Mouse (Mus musculus) erythroblast, embryonic 14.5 days (primary cell): ENCODE results near the gene Slc25a42. TPM values are rescaled to one million over a fixed set of nuclear protein-coding genes. Genes with fewer than 3 reads are reported as not detected.
A peak's percentile ranks its signal among the peaks of the same experiment; 100 is the strongest.

Experiments
- H3K27me3 ChIP-seq: 2 replicates; pipeline ENCODE4 v1.6.1; 2012; ENCODE audit warnings: inconsistent platforms; ENCODE audit not compliant: control insufficient read depth
- H3K36me3 ChIP-seq: 2 replicates; pipeline ENCODE4 v1.6.1; 2012; ENCODE audit warnings: mild to moderate bottlenecking, inconsistent platforms; ENCODE audit not compliant: control insufficient read depth
- H3K4me1 ChIP-seq: 2 replicates; pipeline ENCODE4 v1.6.1; 2012; ENCODE audit warnings: inconsistent platforms; ENCODE audit not compliant: control insufficient read depth
- H3K4me3 ChIP-seq: replicated peaks from 2 replicates; pipeline ENCODE3; 2012; ENCODE audit warnings: moderate library complexity, mild to moderate bottlenecking, inconsistent platforms
- H3K9me3 ChIP-seq: 2 replicates; pipeline ENCODE4 v1.6.1; 2012; ENCODE audit warnings: low read length, inconsistent platforms, mixed read lengths; ENCODE audit not compliant: control insufficient read depth
- GATA1 ChIP-seq: IDR thresholded peaks from 2 replicates; pipeline ENCODE4 v1.6.1; 2012; ENCODE audit warnings: low read length, inconsistent platforms, mixed read lengths
- TAL1 ChIP-seq: IDR thresholded peaks from 3 replicates; pipeline ENCODE4 v1.6.1; 2012; ENCODE audit warnings: low read length, inconsistent platforms, mixed read lengths
- polyA plus RNA-seq: library from polyadenylated mRNA; stranded (reverse); fragments of >175 nt; gene quantifications from 2 replicates; pipeline ENCODE4 v1.2.3, GENCODE M21; 2012

Gene Slc25a42
- polyA plus RNA-seq, 1 experiment: 2.9 TPM

DNA sequence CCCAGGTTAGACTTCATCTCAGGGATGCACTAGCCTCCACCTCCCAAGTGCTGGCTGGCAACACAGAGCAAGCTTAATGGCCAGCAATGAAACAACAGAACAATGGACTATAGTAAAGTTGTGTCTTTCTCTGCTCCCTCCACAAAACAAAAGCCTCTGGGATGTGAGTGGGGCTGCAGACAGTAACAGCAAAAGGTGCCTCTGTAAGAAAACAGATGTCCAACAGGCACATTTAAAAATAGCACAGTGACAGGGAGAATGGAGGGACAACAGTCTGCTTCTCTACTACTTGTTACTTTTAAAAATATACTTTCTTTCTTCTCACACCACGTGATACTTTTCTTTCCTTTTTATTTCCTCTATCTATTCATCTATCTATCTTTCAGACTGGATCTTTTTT lies 7.3 kb downstream of the Slc25a42 start:
- H3K36me3 ChIP-seq: peaks cover 64% of the 10 kb centered on the region
- H3K4me1 ChIP-seq: peaks cover 84% of the 10 kb centered on the region
- no peaks in the 10 kb centered on the region for H3K27me3 ChIP-seq
- no peak overlapping the region for H3K4me3 ChIP-seq
- no peaks in the 10 kb centered on the region for H3K9me3 ChIP-seq
- TF ChIP-seq GATA1: no peak
- TF ChIP-seq TAL1: no peak

GRCm38 (mm10) chr8:70203072-70203471 lies 9.0 kb downstream of the Slc25a42 start:
- H3K36me3 ChIP-seq: peaks cover 70% of the 10 kb centered on the region
- H3K27me3 ChIP-seq: no peaks in the 10 kb centered on the region
- H3K9me3 ChIP-seq: no peaks in the 10 kb centered on the region
- H3K4me3 ChIP-seq: no peak overlapping the region
- peaks cover 81% of the 10 kb centered on the region for H3K4me1 ChIP-seq
- TF ChIP-seq GATA1 (no peak), TAL1 (no peak)

GRCm38 (mm10) chr8:70201417-70201816 lies 10.7 kb downstream of the Slc25a42 start:
- no peaks in the 10 kb centered on the region for H3K27me3 ChIP-seq
- TF ChIP-seq GATA1 (peak; percentile 92), TAL1 (peak; percentile 93)
- peak overlapping the region; percentile 53 for H3K4me3 ChIP-seq
- H3K4me1 ChIP-seq: peaks cover 76% of the 10 kb centered on the region
- H3K9me3 ChIP-seq: no peaks in the 10 kb centered on the region
- peaks cover 66% of the 10 kb centered on the region for H3K36me3 ChIP-seq

DNA sequence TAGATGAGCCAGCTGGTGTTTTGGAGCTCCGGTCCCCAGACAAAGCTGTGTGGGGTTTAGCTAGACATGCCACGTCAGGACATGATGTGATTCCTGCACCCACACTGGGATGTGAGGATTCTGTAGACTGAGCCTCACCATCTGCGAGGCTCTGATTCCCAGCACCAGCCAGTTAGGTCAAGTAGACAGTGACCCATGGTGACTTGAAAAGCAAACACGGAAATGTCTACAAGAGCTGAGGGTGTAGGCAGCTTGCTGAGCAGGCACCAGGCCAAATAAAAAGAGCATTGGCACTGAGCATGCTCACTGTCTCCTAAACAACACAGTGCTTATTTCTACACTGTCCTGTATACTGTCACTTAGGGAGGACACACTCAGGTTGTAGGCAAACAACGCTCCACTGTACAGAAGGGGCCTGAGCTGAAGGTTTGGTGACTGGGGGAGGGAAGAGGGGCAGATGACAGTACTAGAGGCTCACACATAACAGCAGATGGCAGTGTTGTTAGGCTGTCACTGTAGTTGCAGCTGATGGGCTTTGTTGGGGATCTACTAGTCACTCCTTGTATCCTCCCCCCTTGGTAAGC lies 11.9 kb downstream of the Slc25a42 start:
- Histone ChIP-seq H3K4me1 (peaks cover 82% of the 10 kb centered on the region), H3K9me3 (no peaks in the 10 kb centered on the region), H3K27me3 (no peaks in the 10 kb centered on the region), H3K4me3 (peak overlapping the region; percentile 26), H3K36me3 (peaks cover 73% of the 10 kb centered on the region)
- no peak for TF ChIP-seq TAL1
- no peak for TF ChIP-seq GATA1

DNA sequence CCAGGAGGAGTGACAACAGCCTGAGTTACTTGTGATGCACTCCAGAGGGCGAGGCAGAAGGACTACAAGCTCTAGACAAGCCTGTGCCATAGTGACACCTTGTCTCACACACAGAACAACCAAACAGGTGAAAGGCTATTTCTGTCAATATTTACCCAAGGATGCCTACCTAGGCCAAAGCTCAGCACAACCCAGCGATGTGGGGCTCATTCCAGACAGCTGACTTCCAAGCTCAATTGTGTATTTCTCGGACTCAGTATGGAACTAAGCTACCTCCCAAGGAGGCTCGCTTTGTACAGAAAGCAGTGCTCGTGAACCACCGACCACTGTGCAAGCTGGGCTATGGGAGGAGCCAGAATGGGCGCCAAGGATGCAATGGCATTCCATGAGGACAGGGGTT lies 14.5 kb downstream of the Slc25a42 start:
- TF ChIP-seq TAL1 (no peak), GATA1 (no peak)
- Histone ChIP-seq H3K9me3 (no peaks in the 10 kb centered on the region), H3K27me3 (no peaks in the 10 kb centered on the region), H3K4me1 (peaks cover 65% of the 10 kb centered on the region), H3K36me3 (peaks cover 76% of the 10 kb centered on the region), H3K4me3 (no peak overlapping the region)

- Histone ChIP-seq H3K36me3 (peaks cover 86% of the 10 kb centered on the region), H3K9me3 (no peaks in the 10 kb centered on the region), H3K4me1 (peaks cover 47% of the 10 kb centered on the region), H3K27me3 (no peaks in the 10 kb centered on the region), H3K4me3 (no peak overlapping the region)
- no peak for TF ChIP-seq TAL1
Observed at GRCm38 (mm10) chr8:70195762-70196161, 16.3 kb downstream of the Slc25a42 start.

DNA sequence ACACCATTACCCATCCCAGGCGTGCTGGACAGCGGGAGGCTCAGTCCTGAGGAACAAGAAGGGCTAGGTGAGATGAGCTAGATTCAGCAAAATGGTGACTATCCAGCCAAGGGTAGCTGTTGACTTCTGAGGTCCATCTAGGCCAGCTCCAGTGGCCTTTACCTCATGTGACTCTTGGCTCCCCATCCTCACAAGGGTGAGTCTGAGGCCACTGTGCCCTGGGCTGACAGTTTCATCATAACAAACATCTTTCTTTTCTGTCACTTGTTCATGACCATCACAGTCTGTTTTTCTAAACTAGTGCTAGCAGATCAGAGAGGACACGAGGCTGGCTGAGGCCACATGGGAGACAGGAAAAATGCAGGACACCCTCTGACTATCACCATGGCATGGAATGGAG lies 17.9 kb downstream of the Slc25a42 start:
- Histone ChIP-seq H3K27me3 (no peaks in the 10 kb centered on the region), H3K36me3 (peaks cover 88% of the 10 kb centered on the region)

GRCm38 (mm10) chr8:70193238-70193637 lies 18.9 kb downstream of the Slc25a42 start:
- Histone ChIP-seq H3K4me1 (peaks cover 29% of the 10 kb centered on the region), H3K4me3 (no peak overlapping the region), H3K27me3 (no peaks in the 10 kb centered on the region), H3K9me3 (no peaks in the 10 kb centered on the region), H3K36me3 (peaks cover 91% of the 10 kb centered on the region)
- TF ChIP-seq TAL1: no peak
- TF ChIP-seq GATA1: no peak

More for the DNA sequence above, 17.9 kb downstream of the Slc25a42 start:
- TF ChIP-seq TAL1 (no peak), GATA1 (no peak)
- Histone ChIP-seq H3K9me3 (no peaks in the 10 kb centered on the region), H3K4me1 (peaks cover 34% of the 10 kb centered on the region), H3K4me3 (no peak overlapping the region)

DNA sequence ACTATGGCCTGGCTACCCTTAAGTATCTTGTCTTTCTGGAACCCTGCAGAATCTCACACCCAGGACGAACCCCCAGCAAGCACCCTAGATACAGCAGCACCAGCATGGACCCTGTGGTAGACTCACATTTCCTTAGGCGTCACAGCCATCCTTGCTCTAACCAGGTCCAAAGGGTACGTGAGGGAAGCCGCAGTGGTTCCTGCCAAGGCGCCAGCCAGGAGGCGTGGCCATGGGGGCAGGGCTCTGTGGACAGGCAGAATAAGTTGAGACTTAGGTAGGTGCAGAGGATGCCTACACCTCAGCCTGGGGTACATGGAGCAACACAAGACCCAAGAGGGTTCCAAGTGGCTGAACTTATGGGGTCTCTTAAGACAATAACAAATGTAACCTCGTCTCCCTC lies 23.4 kb downstream of the Slc25a42 start:
- peaks cover 16% of the 10 kb centered on the region for H3K4me1 ChIP-seq
- H3K9me3 ChIP-seq: no peaks in the 10 kb centered on the region
- no peak overlapping the region for H3K4me3 ChIP-seq
- TF ChIP-seq TAL1 (no peak), GATA1 (no peak)
- peaks cover 95% of the 10 kb centered on the region for H3K36me3 ChIP-seq
- no peaks in the 10 kb centered on the region for H3K27me3 ChIP-seq

GRCm38 (mm10) chr8:70183194-70183593 lies 28.9 kb downstream of the Slc25a42 start:
- H3K36me3 ChIP-seq: peaks cover 88% of the 10 kb centered on the region
- H3K4me1 ChIP-seq: peaks cover 56% of the 10 kb centered on the region
- TF ChIP-seq TAL1: no peak
- TF ChIP-seq GATA1: no peak

More at GRCm38 (mm10) chr8:70183194-70183593, 28.9 kb downstream of the Slc25a42 start:
- Histone ChIP-seq H3K4me3 (no peak overlapping the region), H3K9me3 (no peaks in the 10 kb centered on the region), H3K27me3 (no peaks in the 10 kb centered on the region)
